Mouse (Mus musculus) retina, postnatal 7 days (tissue): Measurements from ENCODE around the gene Slc27a4.
"Not testable (repeated sequence)": the region's sequence is repeated elsewhere in the genome, so short reads cannot be mapped to it uniquely, and the experiment has no call there.

Experiments
- DNase-seq: peaks from one replicate; pipeline ENCODE4 v3.0.0-alpha.2; 2012; ENCODE audit warnings: low read depth, low spot score

The Slc27a4 gene

GRCm38 (mm10) chr2:29802075-29802826 is at the start of gene Slc27a4:
TSS of gene Slc27a4 (plus strand) at chr2:29802634.
- peak; percentile 82 for DNase-seq

GRCm38 (mm10) chr2:29755693-29756092 is 46.7 kb upstream of the Slc27a4 start:
- DNase-seq = no peak

- DNase-seq = peak; percentile 58
Measured at GRCm38 (mm10) chr2:29764831-29765230, 37.6 kb upstream of the Slc27a4 start.

- no peak for DNase-seq
Measured at GRCm38 (mm10) chr2:29767976-29768709, 34.3 kb upstream of the Slc27a4 start.

GRCm38 (mm10) chr2:29768901-29769300 is 33.5 kb upstream of the Slc27a4 start:
- DNase-seq = no peak

GRCm38 (mm10) chr2:29770162-29770561 is 32.3 kb upstream of the Slc27a4 start:
- DNase-seq = no peak

- no peak for DNase-seq
Measured at GRCm38 (mm10) chr2:29771611-29772461, 30.6 kb upstream of the Slc27a4 start.

- no peak for DNase-seq
Measured at GRCm38 (mm10) chr2:29773323-29773722, 29.1 kb upstream of the Slc27a4 start.

- not testable (repeated sequence) for DNase-seq
Measured at GRCm38 (mm10) chr2:29781256-29781655, 21.2 kb upstream of the Slc27a4 start.

GRCm38 (mm10) chr2:29784290-29784689 is 18.1 kb upstream of the Slc27a4 start:
- DNase-seq = no peak

GRCm38 (mm10) chr2:29787104-29787917 is 15.1 kb upstream of the Slc27a4 start, which contains the start of gene Coq4:
TSS of gene Coq4 (plus strand) at chr2:29787493.
- peak; percentile 91 for DNase-seq

- DNase-seq = peak; percentile 60
Measured at GRCm38 (mm10) chr2:29787937-29788681, 14.3 kb upstream of the Slc27a4 start, which contains the start of gene Trub2. TSS of gene Trub2 (minus strand) at chr2:29788502.

- no peak for DNase-seq
Measured at GRCm38 (mm10) chr2:29792772-29793487, 9.5 kb upstream of the Slc27a4 start.

- DNase-seq = no peak
Measured at GRCm38 (mm10) chr2:29802827-29803201, 380 bp downstream of the Slc27a4 start.

- no peak for DNase-seq
Measured at GRCm38 (mm10) chr2:29803400-29803831, 982 bp downstream of the Slc27a4 start.

- no peak for DNase-seq
Measured at GRCm38 (mm10) chr2:29815678-29816371, 13.4 kb downstream of the Slc27a4 start.

- DNase-seq = peak; percentile 74
Measured at GRCm38 (mm10) chr2:29817426-29818232, 15.2 kb downstream of the Slc27a4 start.

GRCm38 (mm10) chr2:29819363-29819762 is 16.9 kb downstream of the Slc27a4 start:
- no peak for DNase-seq
